Mouse (Mus musculus) C2C12 (cell line): ENCODE results near the gene Proser3.

ENCODE experiments used
- CTCF ChIP-seq: IDR thresholded peaks from one replicate; pipeline ENCODE4 v1.5.1; 2011; ENCODE audit not compliant: control insufficient read depth, insufficient read depth, insufficient read length
- FOSL1 ChIP-seq: IDR thresholded peaks from one replicate; pipeline ENCODE4 v1.8.0; 2011; ENCODE audit warnings: mild to moderate bottlenecking, low read length; ENCODE audit not compliant: poor library complexity, insufficient read depth, severe bottlenecking
- MAX ChIP-seq: IDR thresholded peaks from one replicate; pipeline ENCODE4 v1.6.1; 2011; ENCODE audit warnings: mild to moderate bottlenecking, control low read depth
- MYOD1 ChIP-seq: IDR thresholded peaks from one replicate; pipeline ENCODE4 v1.6.1; 2011; ENCODE audit warnings: low read depth; ENCODE audit not compliant: control insufficient read depth, insufficient read length
- USF1 ChIP-seq: IDR thresholded peaks from one replicate; pipeline ENCODE4 v1.6.1; 2011; ENCODE audit warnings: low read depth, mild to moderate bottlenecking, control low read depth, moderate library complexity

DNA sequence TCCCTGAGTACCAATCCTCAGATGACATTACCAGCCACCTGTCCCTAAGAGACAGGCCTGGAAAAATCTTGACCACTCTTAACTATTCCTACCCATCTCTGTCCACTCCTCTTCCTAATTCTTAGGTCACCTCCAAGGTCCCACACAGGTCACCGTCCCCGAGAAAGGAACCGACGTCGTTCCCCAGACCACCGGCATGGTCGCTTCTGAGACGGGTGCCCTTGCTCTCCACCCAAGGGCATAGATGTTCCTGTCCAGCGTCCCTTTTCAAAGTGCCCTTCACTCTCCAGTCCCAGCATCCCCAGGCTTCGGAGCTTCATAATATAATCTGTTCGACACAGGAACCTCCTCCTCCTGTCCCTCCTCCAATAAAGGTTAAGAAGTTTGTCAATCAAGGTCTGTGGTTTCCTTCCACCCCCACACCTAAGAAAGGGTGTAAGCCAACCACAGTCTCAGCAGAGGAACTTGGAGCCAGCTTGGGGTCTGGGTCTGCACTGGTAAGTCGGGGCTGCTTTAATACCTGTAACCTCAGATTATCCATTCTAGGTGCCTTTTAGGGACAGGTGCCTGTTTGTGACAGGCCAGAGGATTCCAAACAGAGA lies 13.0 kb upstream of the Proser3 start, which contains the start of gene Igflr1:
- no peak for TF ChIP-seq USF1
- TF ChIP-seq CTCF: no peak
- TF ChIP-seq FOSL1: no peak
- no peak for TF ChIP-seq MAX
- no peak for TF ChIP-seq MYOD1
